Mouse (Mus musculus) cortical plate, adult 2 months (tissue): ENCODE data around the gene Cdh12.

Experiments
- CTCF ChIP-seq: fragments of 200-500 bp; IDR thresholded peaks from 2 replicates; pipeline ENCODE4 v1.5.1; 2011; ENCODE audit warnings: mild to moderate bottlenecking, control low read depth, low read length; ENCODE audit not compliant: insufficient read depth; ENCODE audit errors: extremely low read depth
- POLR2A ChIP-seq: fragments of 200-500 bp; IDR thresholded peaks from 2 replicates; pipeline ENCODE4 v1.6.1; 2011; ENCODE audit warnings: mild to moderate bottlenecking, low read length, control low read depth; ENCODE audit not compliant: insufficient read depth; ENCODE audit errors: extremely low read depth

DNA sequence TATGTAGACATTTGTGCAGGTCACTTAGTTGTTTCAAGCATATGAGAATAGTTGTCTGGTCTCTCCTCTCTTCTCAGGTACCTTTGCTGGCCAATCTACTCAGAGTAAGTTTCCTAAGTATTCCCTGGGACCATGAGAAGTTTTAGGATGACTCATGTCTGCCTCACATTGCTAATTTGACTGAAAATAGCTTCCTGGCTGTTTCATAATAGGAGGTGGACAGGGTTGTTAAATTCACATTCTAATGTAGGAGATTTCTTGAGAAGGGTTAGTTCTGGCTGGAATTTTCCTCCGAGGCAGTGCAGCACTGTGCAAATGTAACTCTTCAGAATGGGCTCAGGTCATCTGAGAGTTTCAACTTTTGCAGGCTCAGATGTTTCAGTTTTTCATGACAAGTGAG is 423.5 kb downstream of the Cdh12 start:
- no peak for TF ChIP-seq CTCF
- no peak for TF ChIP-seq POLR2A
